Mouse (Mus musculus): Measurements from ENCODE around the gene Tuft1. TPM values are rescaled to one million over a fixed set of nuclear protein-coding genes. Genes with fewer than 3 reads are reported as not detected.

Gene Tuft1
- polyA plus RNA-seq, 1 experiment from 2014 or later = 4.2 TPM

DNA sequence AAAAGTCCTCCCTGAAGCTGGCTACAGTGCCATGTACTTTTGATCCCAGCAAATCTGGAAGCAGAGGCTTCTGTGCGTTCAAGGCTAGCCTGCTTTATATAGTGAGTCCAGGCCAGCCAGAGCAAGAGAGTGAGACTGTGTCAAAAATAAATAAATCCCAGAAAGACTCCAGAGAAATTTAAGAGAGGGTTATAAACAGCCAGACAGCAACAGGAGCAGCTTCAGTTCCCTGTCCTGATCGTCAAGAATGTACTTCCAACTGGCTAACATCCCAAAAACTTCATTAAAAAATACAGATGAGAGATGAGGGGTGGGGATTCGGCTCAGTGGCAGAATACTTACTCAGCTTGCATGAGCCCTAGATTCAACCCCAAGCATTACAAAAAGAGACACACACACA, 93.5 kb downstream of the Tuft1 start:
- Histone ChIP-seq H3K4me3 (ENCODE audit: low read depth, low read length) (no peak overlapping the region), H3K4me1 (ENCODE audit: control insufficient read depth, insufficient read depth, low read length) (no peaks in the 10 kb centered on the region), H3K9me3 (ENCODE audit: control insufficient read depth, low read length) (no peaks in the 10 kb centered on the region), H3K36me3 (ENCODE audit: control insufficient read depth, insufficient read depth, low read length) (no peaks in the 10 kb centered on the region), H3K27ac (ENCODE audit: low read depth, low read length) (no peak overlapping the region), H3K4me2 (no peak overlapping the region), H3K9ac (ENCODE audit: low read length) (no peak overlapping the region), H3K27me3 (ENCODE audit: control insufficient read depth, insufficient read depth, low read length) (no peaks in the 10 kb centered on the region)
- 68% methylated on average over 3 of the region's 3 CpGs for WGBS
- no peak for ATAC-seq (ENCODE audit: low FRiP score)
- peak; percentile 76 for DNase-seq (ENCODE audit: low spot score, missing footprints)

DNA sequence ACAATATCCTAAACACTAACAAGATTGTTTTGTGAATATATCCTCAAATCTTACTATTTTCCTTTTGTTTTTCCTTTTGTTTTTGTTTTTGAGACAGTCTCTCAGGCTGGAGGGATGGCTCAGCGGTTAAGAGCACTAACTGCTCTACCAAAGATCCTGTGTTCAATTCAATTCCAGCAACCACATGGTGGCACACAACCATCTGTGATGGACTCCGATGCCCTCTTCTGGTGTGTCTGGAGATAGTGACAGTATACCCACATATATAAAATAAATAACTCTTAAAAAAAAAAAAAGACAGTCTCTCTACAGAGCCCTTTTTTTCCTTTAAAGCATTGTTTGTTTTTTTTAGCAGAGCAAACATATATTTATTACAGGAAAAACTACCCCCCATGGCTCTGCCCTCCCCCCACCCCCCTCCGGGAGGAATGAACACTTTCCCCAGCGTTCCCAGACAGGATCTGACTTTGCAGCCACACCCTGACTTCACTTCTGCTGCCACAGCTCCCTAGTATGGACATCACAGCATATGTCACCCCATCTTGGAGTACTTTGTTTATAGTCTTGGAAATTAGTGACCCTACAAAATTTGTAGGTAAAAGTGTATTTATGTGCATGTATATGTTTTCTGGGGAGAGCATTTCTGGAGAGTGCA, 94.2 kb downstream of the Tuft1 start:
- no peaks in the 10 kb centered on the region for H3K4me1 ChIP-seq (ENCODE audit: control insufficient read depth, insufficient read depth, low read length)
- WGBS = 90% methylated on average over 4 of the region's 4 CpGs
- DNase-seq (ENCODE audit: low spot score, missing footprints) = peak; percentile 33
- ATAC-seq (ENCODE audit: low FRiP score) = no peak
- H3K9ac ChIP-seq (ENCODE audit: low read length) = no peak overlapping the region
- no peak overlapping the region for H3K27ac ChIP-seq (ENCODE audit: low read depth, low read length)
- H3K27me3 ChIP-seq (ENCODE audit: control insufficient read depth, insufficient read depth, low read length) = no peaks in the 10 kb centered on the region
- no peak overlapping the region for H3K4me2 ChIP-seq
- peaks cover under 1% of the 10 kb centered on the region; the same call in 1 of the 2 replicates for H3K36me3 ChIP-seq (ENCODE audit: control insufficient read depth, insufficient read depth, low read length)
- H3K9me3 ChIP-seq (ENCODE audit: control insufficient read depth, low read length) = no peaks in the 10 kb centered on the region
- H3K4me3 ChIP-seq (ENCODE audit: low read depth, low read length) = no peak overlapping the region

GRCm38 (mm10) chr3:94563163-94563562, 95.5 kb downstream of the Tuft1 start:
- no peak for ATAC-seq (ENCODE audit: low FRiP score)
- H3K27me3 ChIP-seq (ENCODE audit: control insufficient read depth, insufficient read depth, low read length) = no peaks in the 10 kb centered on the region
- peaks cover 6% of the 10 kb centered on the region for H3K36me3 ChIP-seq (ENCODE audit: control insufficient read depth, insufficient read depth, low read length)
- H3K4me2 ChIP-seq = no peak overlapping the region
- H3K4me3 ChIP-seq (ENCODE audit: low read depth, low read length) = no peak overlapping the region
- no peak overlapping the region for H3K9ac ChIP-seq (ENCODE audit: low read length)
- H3K9me3 ChIP-seq (ENCODE audit: control insufficient read depth, low read length) = no peaks in the 10 kb centered on the region
- no peak overlapping the region for H3K27ac ChIP-seq (ENCODE audit: low read depth, low read length)
- no peaks in the 10 kb centered on the region for H3K4me1 ChIP-seq (ENCODE audit: control insufficient read depth, insufficient read depth, low read length)
- DNase-seq (ENCODE audit: low spot score, missing footprints) = no peak
- WGBS = 85% methylated on average over 3 of the region's 3 CpGs

Other genes with a start within 250 kb of the Tuft1 start
- 55.3 and 63.2 TPM in 2 replicates for gene Tdrkh, start 245.6 kb downstream of the Tuft1 start, polyA plus RNA-seq (2014; fragmentation: Nextera tagmentation; extraction: Ambion mirVana)
- gene Mrpl9, start 215.6 kb downstream of the Tuft1 start, polyA plus RNA-seq (2014; fragmentation: Nextera tagmentation; extraction: Ambion mirVana) = 71.1 and 73.3 TPM in 2 replicates
- 0.12 TPM in 1 of 2 replicates, not detected in the other for gene Oaz3, start 215.0 kb downstream of the Tuft1 start, polyA plus RNA-seq (2014; fragmentation: Nextera tagmentation; extraction: Ambion mirVana)
- gene Celf3, start 180.6 kb downstream of the Tuft1 start, polyA plus RNA-seq (2014; fragmentation: Nextera tagmentation; extraction: Ambion mirVana) = 150 and 154 TPM in 2 replicates
- gene Riiad1, start 178.5 kb downstream of the Tuft1 start, polyA plus RNA-seq (2014; fragmentation: Nextera tagmentation; extraction: Ambion mirVana) = 15.3 TPM in 2 replicates
- gene Snx27, start 76.2 kb downstream of the Tuft1 start, polyA plus RNA-seq (2014; fragmentation: Nextera tagmentation; extraction: Ambion mirVana) = 39.4 and 43.0 TPM in 2 replicates
- not detected in 2 replicates for gene Gm10972, start 15.8 kb downstream of the Tuft1 start, polyA plus RNA-seq (2014; fragmentation: Nextera tagmentation; extraction: Ambion mirVana)
- gene Selenbp2, start 34.7 kb upstream of the Tuft1 start, polyA plus RNA-seq (2014; fragmentation: Nextera tagmentation; extraction: Ambion mirVana) = not detected in 2 replicates
- 2.3 and 2.9 TPM in 2 replicates for gene Cgn, start 127.6 kb upstream of the Tuft1 start, polyA plus RNA-seq (2014; fragmentation: Nextera tagmentation; extraction: Ambion mirVana)
- gene Pogz, start 178.7 kb upstream of the Tuft1 start, polyA plus RNA-seq (2014; fragmentation: Nextera tagmentation; extraction: Ambion mirVana) = 24.1 and 24.2 TPM in 2 replicates
- gene Psmb4, start 228.1 kb upstream of the Tuft1 start, polyA plus RNA-seq (2014; fragmentation: Nextera tagmentation; extraction: Ambion mirVana) = 339 and 371 TPM in 2 replicates